Mouse (Mus musculus): ENCODE measurements at regions not wholly inside any gene's neighbourhood (a gene's known extent, or its start where the extent isn't known, plus 50 kb on each side); places are given as distances from the start of the nearest gene placed in this dataset.

- no peak for TF ChIP-seq POLR2A (IDR thresholded peaks at IDR 0.05; ENCODE audit: borderline replicate concordance, insufficient read depth, low read length)
- no peak for TF ChIP-seq CTCF (IDR thresholded peaks at IDR 0.05; ENCODE audit: borderline replicate concordance, insufficient read depth, low read depth, low read length)
Measured at GRCm38 (mm10) chr17:44337253-44337652, 148.9 kb downstream of the Clic5 start.
